Mouse (Mus musculus) cerebellum, postnatal 25 days (tissue): ENCODE measurements around the gene Fam19a3.
A peak's percentile ranks its signal among the peaks of the same experiment; 100 is the strongest.
"Not testable (repeated sequence)": the region's sequence is repeated elsewhere in the genome, so short reads cannot be mapped to it uniquely, and the experiment has no call there.

Source experiments
- DNase-seq, 2 experiments: peaks; one replicate each; pipeline ENCODE4 v3.0.0; 2021; ENCODE audit warnings: mixed read lengths in 2 of 2

Fam19a3 gene

GRCm38 (mm10) chr3:104781471-104781903 lies at the start of gene Fam19a3:
TSS of gene Fam19a3 (minus strand) at chr3:104781840.
- peak; percentile 15 to 42 for DNase-seq

- no peak for DNase-seq
Measured at GRCm38 (mm10) chr3:104822413-104822812, 40.8 kb upstream of the Fam19a3 start.

- DNase-seq, result no peak
Measured at GRCm38 (mm10) chr3:104820426-104820825, 38.8 kb upstream of the Fam19a3 start.

GRCm38 (mm10) chr3:104818749-104819134 lies 37.1 kb upstream of the Fam19a3 start:
- DNase-seq, result no peak

GRCm38 (mm10) chr3:104817991-104818748 lies 36.5 kb upstream of the Fam19a3 start, which contains the start of gene Mov10:
TSS of gene Mov10 (minus strand) at chr3:104818563.
- DNase-seq, result peak; percentile 22 to 47

GRCm38 (mm10) chr3:104817481-104817990 lies 35.9 kb upstream of the Fam19a3 start:
- peak; percentile 43 to 47 for DNase-seq

- no peak for DNase-seq
Measured at GRCm38 (mm10) chr3:104816130-104816529, 34.5 kb upstream of the Fam19a3 start.

GRCm38 (mm10) chr3:104815346-104815745 lies 33.7 kb upstream of the Fam19a3 start:
- no peak for DNase-seq

- no peak for DNase-seq
Measured at GRCm38 (mm10) chr3:104814746-104815145, 33.1 kb upstream of the Fam19a3 start.

- DNase-seq, result not testable (repeated sequence)
Measured at GRCm38 (mm10) chr3:104813227-104813626, 31.6 kb upstream of the Fam19a3 start.

- no peak for DNase-seq
Measured at GRCm38 (mm10) chr3:104812254-104812653, 30.6 kb upstream of the Fam19a3 start.

GRCm38 (mm10) chr3:104811752-104812151 lies 30.1 kb upstream of the Fam19a3 start:
- DNase-seq, result no peak

GRCm38 (mm10) chr3:104805539-104805938 lies 23.9 kb upstream of the Fam19a3 start:
- DNase-seq, result no peak

- DNase-seq, result no peak
Measured at GRCm38 (mm10) chr3:104804312-104804711, 22.7 kb upstream of the Fam19a3 start.

GRCm38 (mm10) chr3:104801481-104801880 lies 19.8 kb upstream of the Fam19a3 start:
- DNase-seq, result no peak

- DNase-seq, result no peak
Measured at GRCm38 (mm10) chr3:104800681-104801080, 19.0 kb upstream of the Fam19a3 start.

- no peak for DNase-seq
Measured at GRCm38 (mm10) chr3:104796430-104797082, 14.9 kb upstream of the Fam19a3 start.

GRCm38 (mm10) chr3:104795661-104796340 lies 14.2 kb upstream of the Fam19a3 start:
- DNase-seq, result no peak

GRCm38 (mm10) chr3:104794953-104795470 lies 13.4 kb upstream of the Fam19a3 start:
- no peak for DNase-seq

GRCm38 (mm10) chr3:104793871-104794828 lies 12.5 kb upstream of the Fam19a3 start:
- DNase-seq, result peak; percentile 22 to 53

- DNase-seq, result no peak
Measured at GRCm38 (mm10) chr3:104792360-104793270, 11.0 kb upstream of the Fam19a3 start.
